16 mouse cellular contexts compared by ENCODE assay signal in genomic region chr17:9632140-9632539, GRCm38 (mm10). TPM values are rescaled to one million over a fixed set of nuclear protein-coding genes. Genes with fewer than 3 reads are reported as not detected.
A peak's percentile ranks its signal among the peaks of the same experiment; 100 is the strongest.
DNase-seq lines count a peak whose midpoint lies in the region; ATAC-seq and TF ChIP-seq lines count a peak whose summit lies in the region.
"Had no signal": no experiment of that assay in that cellular context is flagged by ENCODE, and none has a peak within 500 bp of the region (broad histone marks: within the 10 kb centered on the region; RNA-seq: fewer than 3 reads in every experiment).

No protein-coding gene starts in this region.

- no peaks in the 10 kb centered on the region for H3K36me3 ChIP-seq in hindbrain, embryonic 11.5 days (ENCODE audit: control insufficient read depth, insufficient read depth, low read length)
- no peaks in the 10 kb centered on the region for H3K36me3 ChIP-seq in limb, embryonic 10.5 days
- H3K36me3 ChIP-seq: liver, embryonic 12.5 days had no signal

- H3K27ac ChIP-seq in hindbrain, embryonic 11.5 days (ENCODE audit: low read depth, low read length), result peak overlapping the region; percentile 17; the same call in 1 of the 2 replicates
- H3K27ac ChIP-seq in limb, embryonic 10.5 days, result no peak overlapping the region
- H3K27ac ChIP-seq: liver, embryonic 12.5 days had no signal

- H3K9me3 ChIP-seq in hindbrain, embryonic 11.5 days (ENCODE audit: control insufficient read depth, low read length), result no peaks in the 10 kb centered on the region
- H3K9me3 ChIP-seq in limb, embryonic 10.5 days (replicated peaks), result no peaks in the 10 kb centered on the region
- H3K9me3 ChIP-seq: liver, embryonic 12.5 days had no signal

- TF ChIP-seq CTCF in brain, embryonic 14.5 days (IDR thresholded peaks at IDR 0.05; ENCODE audit: borderline replicate concordance, extremely low read depth, insufficient read depth, insufficient read length), result no peak

- no peak overlapping the region for H3K9ac ChIP-seq in hindbrain, embryonic 11.5 days (ENCODE audit: low read depth, low read length)
- H3K9ac ChIP-seq: liver, embryonic 12.5 days had no signal

- H3K4me1 ChIP-seq in hindbrain, embryonic 11.5 days (replicated peaks; ENCODE audit: control insufficient read depth, insufficient read depth, low read length), result no peaks in the 10 kb centered on the region
- no peaks in the 10 kb centered on the region for H3K4me1 ChIP-seq in limb, embryonic 10.5 days
- H3K4me1 ChIP-seq: liver, embryonic 12.5 days had no signal

- DNase-seq in kidney, postnatal 10 days, result peak; percentile 9
- no peak for DNase-seq in kidney, postnatal 25 days
- DNase-seq in brain, embryonic 14.5 days (ENCODE audit: low read depth), result peak; percentile 77
- peak; percentile 12 for DNase-seq in hindbrain, embryonic 11.5 days (ENCODE audit: low spot score)
- peak; percentile 58 for DNase-seq in left cerebral cortex, postnatal 4 days
- DNase-seq in heart, adult 11 months, result no peak
- no peak for DNase-seq in limb, embryonic 10.5 days (ENCODE audit: low spot score)
- DNase-seq: adrenal gland, postnatal 25 days; heart, postnatal 14 days had no signal

- intact Hi-C loops in left cerebral cortex, postnatal 4 days (cut with DNase I), result no loop called here

- TF ChIP-seq POLR2A in brain, embryonic 14.5 days (IDR thresholded peaks at IDR 0.05; ENCODE audit: borderline replicate concordance, extremely low read depth, insufficient read depth, insufficient read length, poor library complexity, severe bottlenecking), result no peak

- no peaks in the 10 kb centered on the region for H3K27me3 ChIP-seq in hindbrain, embryonic 11.5 days (ENCODE audit: control insufficient read depth, insufficient read depth, low read length)
- no peaks in the 10 kb centered on the region for H3K27me3 ChIP-seq in limb, embryonic 10.5 days (ENCODE audit: low read depth, poor library complexity, severe bottlenecking)
- H3K27me3 ChIP-seq: liver, embryonic 12.5 days had no signal

- 60% methylated on average over 5 of the region's 5 CpGs for WGBS in hindbrain, embryonic 11.5 days
- 74% methylated on average over 5 of the region's 5 CpGs for WGBS in limb, embryonic 10.5 days

- ATAC-seq in hindbrain, embryonic 11.5 days (ENCODE audit: low FRiP score), result no peak
- no peak for ATAC-seq in megakaryocyte progenitor cell, adult 5-6 weeks (replicated peaks; ENCODE audit: poor library complexity)
- ATAC-seq: liver, embryonic 12.5 days; Patski had no signal

- no peak overlapping the region for H3K4me3 ChIP-seq in hindbrain, embryonic 11.5 days (ENCODE audit: low read depth, low read length)
- H3K4me3 ChIP-seq in limb, embryonic 10.5 days, result no peak overlapping the region
- H3K4me3 ChIP-seq: liver, embryonic 12.5 days had no signal

- H3K4me2 ChIP-seq in hindbrain, embryonic 11.5 days (replicated peaks; ENCODE audit: low read depth, low read length), result no peak overlapping the region
- H3K4me2 ChIP-seq: liver, embryonic 12.5 days had no signal

RNA-seq across cellular contexts. Expression of gene Pabpc6, which starts 37.4 kb away (rescaled TPM):
- not detected in 2 replicates for polyA plus RNA-seq in brain, embryonic 14.5 days (2012; rRNA removed)
- polyA plus RNA-seq in hindbrain, embryonic 11.5 days (2014; fragmentation: Nextera tagmentation; extraction: Ambion mirVana), result not detected in 2 replicates
- total RNA-seq in left cerebral cortex, postnatal 4 days (2021), result not detected
- total RNA-seq in megakaryocyte progenitor cell, adult 5-6 weeks (2015), result not detected in 2 replicates
- not detected in 2 replicates for total RNA-seq in megakaryocyte progenitor cell, adult 5-6 weeks (2017)
- not detected in 2 replicates for polyA plus RNA-seq in limb, embryonic 10.5 days (2016; fragmentation: Nextera tagmentation; extraction: Ambion mirVana)
- total RNA-seq: adrenal gland, postnatal 25 days; heart, postnatal 14 days; megakaryocyte-erythroid progenitor cell, adult 5-6 weeks had no signal
- polyA plus RNA-seq: cortical plate, adult 2 months; kidney, embryonic 14.5 days; liver, embryonic 12.5 days; Patski; urinary bladder, adult 2 months had no signal

Comparison
In these comparisons a context has a peak if more than half of its experiments do, and no peak if none do; other contexts are left out.
1. DNase-seq: peak in kidney, postnatal 10 days (single experiment), brain, embryonic 14.5 days (single experiment), hindbrain, embryonic 11.5 days (single experiment) and left cerebral cortex, postnatal 4 days (single experiment); none in kidney, postnatal 25 days (0 of 2), heart, adult 11 months (single experiment) and limb, embryonic 10.5 days (single experiment).